Mouse (Mus musculus) E14TG2a.4 (cell line): ENCODE measurements around the gene Pou5f1.

Source experiments
- H3K27me3 ChIP-seq: 2 replicates; pipeline ENCODE4 v1.6.1; 2014; ENCODE audit warnings: low read length, control low read depth; ENCODE audit not compliant: insufficient read depth
- H3K36me3 ChIP-seq: 2 replicates; pipeline ENCODE4 v1.6.1; 2014; ENCODE audit warnings: low read length, control low read depth; ENCODE audit not compliant: insufficient read depth
- H3K4me1 ChIP-seq: replicated peaks from 2 replicates; pipeline ENCODE4 v1.6.1; 2014; ENCODE audit warnings: low read depth, low read length, control low read depth
- H3K4me3 ChIP-seq: replicated peaks from 2 replicates; pipeline ENCODE4 v1.5.1; 2014; ENCODE audit warnings: mild to moderate bottlenecking, low read length
- H3K9me3 ChIP-seq: 2 replicates; pipeline ENCODE4 v1.6.1; 2014; ENCODE audit warnings: low read length, control low read depth
- CTCF ChIP-seq: conservative IDR thresholded peaks from 2 replicates; pipeline ENCODE4 v1.5.1; 2014; ENCODE audit warnings: low read length
- NANOG ChIP-seq: IDR thresholded peaks from 2 replicates; pipeline ENCODE4 v1.6.1; 2014; ENCODE audit warnings: borderline replicate concordance, low read length, mixed read lengths
- POU5F1 ChIP-seq: IDR thresholded peaks from 2 replicates; pipeline ENCODE4 v1.6.1; 2014; ENCODE audit warnings: low read length, borderline replicate concordance

Gene Pou5f1

GRCm38 (mm10) chr17:35550871-35551270 is 45.1 kb downstream of the Pou5f1 start:
- H3K36me3 ChIP-seq = peaks cover 8% of the 10 kb centered on the region; the same call in 1 of the 2 replicates
- TF ChIP-seq CTCF (no peak), NANOG (no peak), POU5F1 (no peak)
- H3K9me3 ChIP-seq = no peaks in the 10 kb centered on the region
- H3K27me3 ChIP-seq = no peaks in the 10 kb centered on the region
- H3K4me3 ChIP-seq = 0 out of 2 replicates have a peak overlapping the region, but pooled peaks have one; percentile 17
- H3K4me1 ChIP-seq = peaks cover 78% of the 10 kb centered on the region

DNA sequence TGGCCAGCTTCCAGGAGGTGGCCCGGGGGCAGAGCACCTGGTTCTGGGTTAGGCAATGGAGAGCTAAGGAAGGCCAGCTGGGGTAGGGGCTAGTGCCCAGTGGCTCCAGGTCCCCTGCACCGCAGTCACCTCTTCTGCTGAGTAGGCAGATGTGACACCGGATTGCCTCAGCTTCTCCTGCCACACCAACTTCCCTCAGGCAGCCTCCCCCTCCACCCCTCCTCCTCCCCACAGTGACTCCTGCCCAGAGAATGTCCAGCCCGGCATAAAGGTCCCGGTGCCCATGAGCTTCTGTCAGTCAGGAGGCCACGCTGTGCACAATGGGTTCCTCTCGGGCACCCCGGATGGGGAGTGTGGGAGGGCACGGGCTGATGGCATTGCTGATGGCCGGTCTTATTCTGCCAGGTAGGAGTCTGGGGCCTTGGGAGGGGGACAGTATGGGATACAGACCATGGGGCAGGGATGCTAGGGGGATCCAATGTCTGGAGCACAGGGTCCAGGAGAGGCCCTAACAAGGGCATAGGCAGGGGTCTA is 46.1 kb downstream of the Pou5f1 start, which contains the start of gene Cdsn:
Cdsn (plus strand) TSS at position 248 of the 534 bp plus-strand sequence.
- Histone ChIP-seq H3K4me1 (peaks cover 76% of the 10 kb centered on the region), H3K9me3 (no peaks in the 10 kb centered on the region), H3K4me3 (0 out of 2 replicates have a peak within 1 kb of the TSS, but pooled peaks have one; percentile 17), H3K36me3 (peaks cover 17% of the 10 kb centered on the region; the same call in 1 of the 2 replicates), H3K27me3 (no peaks in the 10 kb centered on the region)
- TF ChIP-seq NANOG (no peak), CTCF (no peak), POU5F1 (no peak)

DNA sequence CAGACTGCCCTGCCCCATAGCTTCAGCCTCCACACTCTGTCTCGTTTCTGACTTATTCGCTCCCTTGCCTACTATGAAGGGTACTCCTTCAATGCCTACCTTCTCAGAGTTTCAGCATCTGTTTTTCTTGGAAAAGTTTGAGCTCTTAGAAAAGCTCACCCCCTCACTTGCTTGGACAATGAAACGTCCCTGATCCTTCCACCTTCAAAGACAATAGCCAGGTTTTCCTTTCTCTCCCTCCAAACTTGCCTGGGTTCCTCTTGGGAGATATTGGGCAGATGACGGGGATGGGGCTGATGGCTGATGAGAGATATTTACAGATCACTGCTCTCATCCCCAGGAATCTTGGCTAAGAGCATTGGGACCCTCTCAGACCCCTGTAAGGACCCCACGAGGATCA is 48.5 kb downstream of the Pou5f1 start:
- no peak for TF ChIP-seq NANOG
- Histone ChIP-seq H3K27me3 (no peaks in the 10 kb centered on the region), H3K4me3 (peak overlapping the region; percentile 85), H3K36me3 (peaks cover 17% of the 10 kb centered on the region; the same call in 1 of the 2 replicates), H3K4me1 (peaks cover 73% of the 10 kb centered on the region), H3K9me3 (no peaks in the 10 kb centered on the region)

DNA sequence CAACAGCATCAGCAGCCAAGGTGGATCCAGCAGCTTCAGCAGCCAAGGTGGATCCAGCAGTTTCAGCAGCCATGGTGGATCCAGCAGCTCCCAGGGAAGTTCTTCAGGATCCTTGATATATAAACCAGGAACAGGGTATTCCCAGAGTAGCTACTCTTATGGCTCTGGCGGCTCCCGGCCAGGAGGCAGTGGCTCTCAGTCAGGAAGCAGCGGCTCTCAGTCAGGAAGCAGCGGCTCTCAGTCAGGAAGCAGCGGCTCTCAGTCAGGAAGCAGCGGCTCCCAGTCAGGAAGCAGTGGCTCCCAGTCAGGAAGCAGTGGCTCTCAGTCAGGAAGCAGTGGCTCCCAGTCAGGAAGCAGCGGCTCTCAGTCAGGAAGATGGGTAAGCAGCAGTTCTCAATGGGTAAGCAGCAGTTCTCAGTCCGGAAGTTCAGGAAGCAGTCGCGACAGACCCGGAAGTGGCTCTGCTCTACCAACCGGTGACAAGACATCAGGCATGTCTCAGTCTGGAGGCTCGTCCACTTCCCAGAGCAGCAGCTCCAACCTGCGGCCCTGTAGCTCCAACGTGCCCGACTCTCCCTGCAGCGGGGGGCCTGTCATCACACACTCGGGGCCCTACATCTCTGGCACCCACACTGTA is 49.1 kb downstream of the Pou5f1 start:
- Histone ChIP-seq H3K27me3 (no peaks in the 10 kb centered on the region), H3K36me3 (peaks cover 17% of the 10 kb centered on the region; the same call in 1 of the 2 replicates), H3K4me1 (peaks cover 67% of the 10 kb centered on the region), H3K9me3 (no peaks in the 10 kb centered on the region), H3K4me3 (peak overlapping the region; percentile 85)
- TF ChIP-seq POU5F1 (no peak), NANOG (no peak), CTCF (no peak)

GRCm38 (mm10) chr17:35556186-35556765 is 50.5 kb downstream of the Pou5f1 start:
- TF ChIP-seq POU5F1 (no peak), NANOG (no peak), CTCF (no peak)
- no peaks in the 10 kb centered on the region for H3K27me3 ChIP-seq
- H3K4me3 ChIP-seq = peak overlapping the region; percentile 85

DNA sequence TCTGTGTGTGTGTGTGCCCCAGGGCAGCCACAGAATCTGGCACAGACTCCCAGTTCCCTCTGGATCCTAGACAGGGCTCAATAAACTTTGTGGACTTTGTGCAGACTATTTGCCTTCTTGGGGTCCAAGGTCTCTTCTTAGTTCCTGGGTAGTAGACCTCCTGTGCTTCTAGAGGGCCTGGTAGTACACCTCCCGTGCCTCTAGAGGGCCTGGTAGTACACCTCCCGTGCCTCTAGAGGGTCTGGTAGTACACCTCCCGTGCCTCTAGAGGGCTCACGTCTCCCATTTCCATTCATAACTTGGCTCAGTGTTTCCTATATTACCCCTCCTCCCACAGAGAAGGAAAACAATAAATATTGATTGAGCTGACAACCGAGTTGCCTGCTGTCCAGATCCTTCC is 51.0 kb downstream of the Pou5f1 start:
- Histone ChIP-seq H3K9me3 (no peaks in the 10 kb centered on the region), H3K4me1 (peaks cover 49% of the 10 kb centered on the region), H3K27me3 (no peaks in the 10 kb centered on the region), H3K36me3 (peaks cover 17% of the 10 kb centered on the region; the same call in 1 of the 2 replicates), H3K4me3 (no peak overlapping the region)
- no peak for TF ChIP-seq POU5F1
- TF ChIP-seq NANOG = no peak
- peak; percentile 99 for TF ChIP-seq CTCF

More at GRCm38 (mm10) chr17:35556186-35556765, 50.5 kb downstream of the Pou5f1 start:
- no peaks in the 10 kb centered on the region for H3K9me3 ChIP-seq
- peaks cover 54% of the 10 kb centered on the region for H3K4me1 ChIP-seq
- H3K36me3 ChIP-seq = peaks cover 17% of the 10 kb centered on the region; the same call in 1 of the 2 replicates

GRCm38 (mm10) chr17:35557351-35557750 is 51.5 kb downstream of the Pou5f1 start:
- Histone ChIP-seq H3K9me3 (no peaks in the 10 kb centered on the region), H3K4me1 (peaks cover 45% of the 10 kb centered on the region)

GRCm38 (mm10) chr17:35558216-35558615 is 52.4 kb downstream of the Pou5f1 start:
- Histone ChIP-seq H3K36me3 (peaks cover 13% of the 10 kb centered on the region; the same call in 1 of the 2 replicates), H3K4me3 (no peak overlapping the region), H3K4me1 (peaks cover 45% of the 10 kb centered on the region), H3K27me3 (no peaks in the 10 kb centered on the region), H3K9me3 (no peaks in the 10 kb centered on the region)
- TF ChIP-seq NANOG (no peak), CTCF (no peak), POU5F1 (no peak)

More at GRCm38 (mm10) chr17:35557351-35557750, 51.5 kb downstream of the Pou5f1 start:
- H3K36me3 ChIP-seq = peaks cover 17% of the 10 kb centered on the region; the same call in 1 of the 2 replicates
- TF ChIP-seq CTCF = no peak
- TF ChIP-seq POU5F1 = no peak
- no peak for TF ChIP-seq NANOG
- H3K4me3 ChIP-seq = no peak overlapping the region
- no peaks in the 10 kb centered on the region for H3K27me3 ChIP-seq
